Mouse (Mus musculus): ENCODE results near the gene Olfr1018.
A peak's percentile ranks its signal among the peaks of the same experiment; 100 is the strongest.

The Olfr1018 gene

GRCm38 (mm10) chr2:85818179-85818578, at the start of gene Olfr1018:
Gene Olfr1018, plus strand, starts transcription at chr2:85818479.
- no peak for DNase-seq (ENCODE audit: inconsistent ontology term)

- no peak for DNase-seq (ENCODE audit: inconsistent ontology term)
These were observed 45.9 kb upstream of the Olfr1018 start, which contains the start of gene Olfr1014 for GRCm38 (mm10) chr2:85772413-85772812. Gene Olfr1014, plus strand, starts transcription at chr2:85772713.

GRCm38 (mm10) chr2:85781717-85782116, 36.6 kb upstream of the Olfr1018 start, which contains the start of gene Olfr1015:
Gene Olfr1015, plus strand, starts transcription at chr2:85782017.
- no peak for DNase-seq (ENCODE audit: inconsistent ontology term)

- DNase-seq (ENCODE audit: inconsistent ontology term): peak; percentile 11
These were observed 25.9 kb upstream of the Olfr1018 start for GRCm38 (mm10) chr2:85792331-85792730.

- no peak for DNase-seq (ENCODE audit: inconsistent ontology term)
These were observed 15.8 kb upstream of the Olfr1018 start, which contains the start of gene Olfr1016 for GRCm38 (mm10) chr2:85802444-85802843. Gene Olfr1016, minus strand, starts transcription at chr2:85802544.

- DNase-seq (ENCODE audit: inconsistent ontology term): no peak
These were observed 13.8 kb upstream of the Olfr1018 start for GRCm38 (mm10) chr2:85804501-85804900.

GRCm38 (mm10) chr2:85845383-85845782, 27.1 kb downstream of the Olfr1018 start, which contains the start of gene Olfr1019:
Gene Olfr1019, minus strand, starts transcription at chr2:85845483.
- no peak for DNase-seq (ENCODE audit: inconsistent ontology term)

GRCm38 (mm10) chr2:85846730-85847129, 28.5 kb downstream of the Olfr1018 start, which contains the start of gene Olfr1020:
Gene Olfr1020, plus strand, starts transcription at chr2:85847030.
- DNase-seq (ENCODE audit: inconsistent ontology term): no peak

- DNase-seq (ENCODE audit: inconsistent ontology term): no peak
These were observed 50.0 kb downstream of the Olfr1018 start, which contains the start of gene Olfr1022 for GRCm38 (mm10) chr2:85868294-85868693. Gene Olfr1022, plus strand, starts transcription at chr2:85868594.
